ENCODE assay signal across 16 mouse cellular contexts in the genomic region with DNA sequence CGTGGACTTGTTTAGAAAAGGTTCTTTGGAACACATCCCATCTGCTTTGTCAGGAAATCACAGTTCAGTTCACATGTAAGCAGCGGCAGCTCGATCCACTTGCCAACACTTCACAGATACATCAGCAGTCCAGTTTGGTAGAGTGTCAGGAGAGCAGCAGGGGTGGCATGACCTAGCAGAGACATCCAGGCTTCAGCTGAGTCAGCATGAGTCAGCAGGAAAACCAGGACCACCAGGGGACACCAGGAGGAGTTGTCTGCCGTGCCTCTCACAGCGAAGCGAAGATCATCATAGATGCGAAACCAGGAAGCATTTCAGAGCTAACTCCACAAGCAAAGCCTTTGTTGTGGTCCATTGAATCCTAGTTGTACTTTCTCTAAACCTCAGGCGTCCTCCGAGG. TPM values are rescaled to one million over a fixed set of nuclear protein-coding genes. Genes with fewer than 3 reads are reported as not detected.
DNase-seq lines count a peak whose midpoint lies in the region; ATAC-seq lines count a peak whose summit lies in the region.
"Had no signal": no experiment of that assay in that cellular context is flagged by ENCODE, and none has a peak within 500 bp of the region (broad histone marks: within the 10 kb centered on the region; RNA-seq: fewer than 3 reads in every experiment).

No protein-coding gene starts in this region.

- peak; percentile 26; the same call in 1 of the 2 replicates for ATAC-seq in liver, embryonic 11.5 days (replicated peaks; ENCODE audit: low FRiP score)
- ATAC-seq: Patski had no signal

- no peak overlapping the region for H3K9ac ChIP-seq in liver, embryonic 11.5 days (ENCODE audit: low read depth, low read length)
- H3K9ac ChIP-seq: embryonic facial prominence, embryonic 15.5 days; forebrain, embryonic 12.5 days had no signal

- no peak overlapping the region for H3K27ac ChIP-seq in liver, embryonic 11.5 days (ENCODE audit: low read depth, low read length)
- H3K27ac ChIP-seq: embryonic facial prominence, embryonic 15.5 days; forebrain, embryonic 12.5 days had no signal

- no peaks in the 10 kb centered on the region for H3K36me3 ChIP-seq in liver, embryonic 11.5 days (ENCODE audit: control insufficient read depth, insufficient read depth, low read length)
- H3K36me3 ChIP-seq: embryonic facial prominence, embryonic 15.5 days; forebrain, embryonic 12.5 days had no signal

- H3K4me3 ChIP-seq in liver, embryonic 11.5 days (ENCODE audit: low read depth, low read length): no peak overlapping the region
- H3K4me3 ChIP-seq: embryonic facial prominence, embryonic 15.5 days; forebrain, embryonic 12.5 days had no signal

- no peaks in the 10 kb centered on the region for H3K9me3 ChIP-seq in liver, embryonic 11.5 days (ENCODE audit: control insufficient read depth, low read length)
- H3K9me3 ChIP-seq: embryonic facial prominence, embryonic 15.5 days; forebrain, embryonic 12.5 days had no signal

- H3K27me3 ChIP-seq in liver, embryonic 11.5 days (replicated peaks; ENCODE audit: control insufficient read depth, insufficient read depth, low read length): no peaks in the 10 kb centered on the region
- H3K27me3 ChIP-seq: embryonic facial prominence, embryonic 15.5 days; forebrain, embryonic 12.5 days; Patski had no signal

- H3K4me1 ChIP-seq in liver, embryonic 11.5 days (replicated peaks; ENCODE audit: control insufficient read depth, insufficient read depth, low read length): peaks cover 23% of the 10 kb centered on the region
- H3K4me1 ChIP-seq: embryonic facial prominence, embryonic 15.5 days; forebrain, embryonic 12.5 days had no signal

- 72% methylated on average over 9 of the region's 9 CpGs for WGBS in liver, embryonic 11.5 days

- peak; percentile 24 for DNase-seq in embryo, embryonic 10 days (ENCODE audit: low spot score)
- DNase-seq in embryo, embryonic 9.5 days (ENCODE audit: extremely low spot score): no peak
- DNase-seq in spleen, postnatal 10 days (ENCODE audit: low spot score in 2 of 2): peak; percentile 34 to 48
- no peak for DNase-seq in spleen, postnatal 14 days (ENCODE audit: low spot score in 2 of 2)
- no peak for DNase-seq in liver, embryonic 11.5 days (ENCODE audit: low spot score)
- peak; percentile 24 for DNase-seq in yolk sac, embryonic 10.5 days (ENCODE audit: low spot score)
- DNase-seq in layer of hippocampus, postnatal 14 days (ENCODE audit: low spot score in 2 of 2): no peak
- no peak for DNase-seq in right cerebral cortex, postnatal 25 days
- DNase-seq: cerebellum, adult 2 months; gastrocnemius, postnatal 14 days; kidney, adult 2 months; kidney, postnatal 14 days; right cerebral cortex, postnatal 14 days had no signal

- no peak overlapping the region for H3K4me2 ChIP-seq in liver, embryonic 11.5 days
- H3K4me2 ChIP-seq: embryonic facial prominence, embryonic 15.5 days; forebrain, embryonic 12.5 days had no signal

RNA-seq across cellular contexts. Expression of gene Nek2, which starts 32.2 kb away (rescaled TPM):
- 54.2 and 60.5 TPM in 2 replicates for polyA plus RNA-seq in liver, embryonic 11.5 days (2014; fragmentation: Nextera tagmentation; extraction: Ambion mirVana)
- 1 to 10 TPM; 1.6 to 2.9 TPM for total RNA-seq in layer of hippocampus, postnatal 14 days (2021)

RNA-seq across cellular contexts. Expression of gene Slc30a1, which starts 53.1 kb away (rescaled TPM):
- polyA plus RNA-seq in liver, embryonic 11.5 days (2014; fragmentation: Nextera tagmentation; extraction: Ambion mirVana): 2.6 and 3.1 TPM in 2 replicates
- total RNA-seq in layer of hippocampus, postnatal 14 days (2021): 10 to 100 TPM; 29.7 to 29.9 TPM

Comparison
In these comparisons a context has a peak if more than half of its experiments do, and no peak if none do; other contexts are left out.
1. DNase-seq: peak in embryo, embryonic 10 days (single experiment), spleen, postnatal 10 days (2 of 2) and yolk sac, embryonic 10.5 days (single experiment); none in embryo, embryonic 9.5 days (single experiment), spleen, postnatal 14 days (0 of 2), liver, embryonic 11.5 days (single experiment), layer of hippocampus, postnatal 14 days (0 of 2) and right cerebral cortex, postnatal 25 days (single experiment).